Mouse (Mus musculus): ENCODE results near the gene Errfi1.

Errfi1 gene

DNA sequence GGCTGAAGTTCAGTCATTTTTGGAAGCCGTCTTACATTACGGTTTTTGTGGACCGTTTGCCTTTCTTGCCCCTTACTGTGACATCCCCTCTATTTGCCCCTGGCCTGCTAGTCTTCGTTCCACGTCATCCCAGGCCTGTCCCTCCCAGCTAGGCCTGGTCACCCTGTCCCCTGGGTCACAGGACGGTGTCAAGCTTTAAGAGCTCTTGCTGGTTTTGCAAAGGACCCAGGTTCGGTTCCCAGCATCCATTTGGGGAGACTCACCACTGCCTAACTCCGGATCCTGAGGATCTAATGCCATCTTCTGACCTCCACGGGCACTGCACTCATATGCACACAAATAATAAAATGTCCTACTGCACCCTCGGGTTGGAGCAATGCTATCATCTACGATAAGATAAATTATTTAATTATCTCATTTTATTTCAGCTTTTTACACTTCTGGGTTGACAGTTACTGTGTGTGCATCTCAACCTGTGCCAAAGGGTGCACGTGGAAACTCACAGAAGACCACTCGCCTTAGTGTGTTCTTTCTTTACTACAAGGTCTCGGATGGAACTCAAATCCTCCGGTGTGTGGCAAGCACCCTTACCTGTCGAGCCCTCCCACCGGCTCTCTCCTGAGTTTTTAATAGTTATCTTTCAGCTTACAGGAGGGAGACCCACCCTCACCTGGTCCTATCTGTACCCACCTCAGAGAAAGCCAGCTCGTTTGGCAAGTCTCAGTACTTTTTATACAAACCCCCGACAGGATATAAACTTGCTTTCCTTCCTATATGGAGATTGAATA lies 56.6 kb downstream of the Errfi1 start:
- in situ Hi-C loops (cut with MboI, MseI) = no loop called here

DNA sequence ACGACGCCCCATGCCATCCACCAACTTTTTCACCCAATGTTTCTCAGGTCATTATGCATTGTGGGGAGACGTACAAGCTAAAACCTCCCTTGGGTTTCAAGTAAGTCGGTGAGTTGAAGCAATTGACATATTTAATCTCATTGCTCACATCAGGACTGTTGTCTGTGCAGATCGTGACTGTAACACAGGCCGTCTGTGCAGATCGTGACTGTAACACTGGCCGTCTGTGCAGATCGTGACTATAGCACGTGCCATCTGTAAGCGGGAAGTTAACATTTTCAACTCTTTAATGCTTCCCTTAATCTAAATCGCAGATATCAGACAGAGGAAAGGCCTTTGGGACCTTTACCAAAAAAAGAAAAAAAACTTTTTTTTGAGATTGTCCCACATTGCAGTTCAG lies 60.0 kb downstream of the Errfi1 start:
- in situ Hi-C loops (cut with MboI, MseI) = no loop called here

DNA sequence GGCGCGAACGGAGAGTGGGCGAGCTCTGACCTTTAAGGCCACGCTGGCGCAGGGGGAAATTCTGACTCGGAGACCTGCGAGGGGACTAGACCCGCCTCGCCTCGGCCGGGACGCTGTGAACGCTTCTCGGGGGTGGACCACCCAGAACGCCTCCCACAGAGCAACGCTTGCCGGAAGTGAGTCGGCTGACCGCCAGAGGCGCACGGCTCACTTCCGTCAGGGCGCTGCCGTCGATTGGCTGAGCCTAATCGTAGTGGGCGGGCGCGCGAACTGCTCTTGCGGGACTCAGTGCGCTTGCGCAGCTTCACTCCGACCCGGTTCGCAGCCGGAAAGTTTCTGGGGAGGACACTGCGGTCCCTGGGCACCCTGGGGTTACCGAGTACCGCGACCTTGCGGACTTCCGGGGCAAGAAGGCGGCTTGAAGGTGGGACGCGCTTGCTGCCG lies 60.6 kb downstream of the Errfi1 start, which contains the start of the genes Park7 and Tnfrsf9:
Gene Park7 (minus strand): TSS at position 148 of the 444 bp plus-strand sequence.
Gene Tnfrsf9 (plus strand): TSS at position 273 of the 444 bp plus-strand sequence.
- in situ Hi-C loops (cut with MboI, MseI) = no loop called here

DNA sequence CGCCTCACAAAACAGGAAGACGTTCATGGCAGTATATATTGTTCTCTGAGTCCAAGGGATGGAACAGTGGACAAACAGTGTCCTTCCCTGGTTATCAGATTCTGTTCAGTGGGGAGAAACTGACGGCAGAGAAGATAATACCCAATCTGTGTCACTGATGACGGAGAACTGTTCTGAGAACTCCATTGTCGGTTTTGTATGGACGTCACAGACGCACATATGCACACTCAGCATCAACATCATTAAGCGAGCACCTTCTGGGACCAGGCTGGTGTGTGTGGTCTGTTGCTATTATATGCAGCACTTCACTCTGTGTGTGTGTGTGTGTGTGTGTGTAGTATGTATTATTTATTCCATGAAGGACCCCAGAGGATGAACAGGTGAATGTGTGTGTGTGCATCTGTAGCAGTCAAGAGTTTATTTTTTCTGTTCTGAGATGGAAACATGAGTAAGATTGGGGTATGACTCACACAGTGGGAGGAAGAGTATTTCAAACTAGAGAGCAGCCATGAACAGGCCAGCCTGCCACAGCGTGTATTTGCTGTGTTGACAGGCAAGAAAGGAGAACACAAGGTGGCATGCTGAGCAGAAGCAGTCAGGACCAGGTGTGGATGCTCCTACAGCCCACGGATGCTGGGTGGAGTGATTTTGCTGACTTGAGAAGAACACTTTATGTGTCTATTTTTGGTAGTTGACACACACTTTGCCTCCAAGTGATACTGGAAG lies 61.6 kb downstream of the Errfi1 start:
- in situ Hi-C loops (cut with MboI, MseI) = no loop called here

DNA sequence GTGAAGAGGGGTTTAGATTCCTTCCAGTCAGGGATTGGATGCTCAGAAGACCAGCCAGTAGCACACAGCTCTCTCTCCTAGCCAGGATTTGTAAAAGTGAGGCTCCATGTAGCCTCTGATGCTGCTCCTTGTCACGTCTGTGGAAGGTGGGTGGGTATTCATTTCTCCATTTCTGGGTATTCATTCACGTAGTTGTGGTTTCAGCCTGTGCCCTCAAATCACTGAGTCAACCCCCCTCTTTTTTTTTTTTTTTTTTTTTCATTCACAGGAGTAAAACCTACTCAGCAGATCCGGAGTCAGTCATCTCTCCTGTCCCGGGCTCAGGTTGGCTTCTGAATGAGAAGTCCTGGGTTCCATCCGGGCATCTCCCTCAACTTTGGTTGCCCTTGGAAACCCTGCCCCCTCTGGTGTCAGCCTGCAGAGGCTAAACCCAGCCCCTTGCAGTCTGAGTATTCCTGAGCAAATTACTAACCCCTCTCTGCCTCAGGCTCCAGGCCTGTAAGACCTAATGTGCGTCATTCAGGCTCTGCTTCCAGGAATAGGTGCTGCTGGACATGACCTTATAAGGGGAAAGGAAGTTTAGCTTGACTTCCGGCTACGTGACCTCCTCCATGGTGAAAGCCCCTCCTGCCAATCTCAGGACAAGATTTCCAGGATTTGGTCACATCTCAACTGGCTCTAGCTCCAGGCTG lies 63.8 kb downstream of the Errfi1 start:
- in situ Hi-C loops (cut with MboI, MseI) = no loop called here
